Comparison of ENCODE assay signal across 28 mouse cellular contexts in the genomic region with DNA sequence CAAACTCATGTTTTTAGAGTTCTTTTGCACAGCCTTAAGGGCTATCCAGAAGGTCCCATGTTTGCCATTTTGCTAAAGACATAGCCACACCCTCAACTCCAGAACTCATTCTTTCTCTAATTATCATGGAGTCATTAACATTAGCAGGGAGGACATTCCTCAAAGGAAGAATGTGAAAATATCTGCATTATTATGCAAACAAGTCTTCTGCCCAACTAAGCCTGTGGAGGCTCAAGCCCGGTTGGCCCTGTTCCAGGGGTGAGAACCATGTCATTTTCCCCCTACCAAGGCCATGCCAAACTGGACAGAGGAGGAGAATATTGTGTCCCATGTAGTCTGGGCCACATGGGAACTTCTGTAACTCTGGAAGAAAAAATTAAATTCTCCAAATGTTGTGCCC.
DNase-seq lines count a peak whose midpoint lies in the region; ATAC-seq and TF ChIP-seq lines count a peak whose summit lies in the region.
"Had no signal": no experiment of that assay in that cellular context is flagged by ENCODE, and none has a peak within 500 bp of the region (broad histone marks: within the 10 kb centered on the region; RNA-seq: fewer than 3 reads in every experiment).

No protein-coding gene starts in this region.

- H3K27ac ChIP-seq in forebrain, embryonic 14.5 days (ENCODE audit: low read depth, low read length): no peak overlapping the region
- H3K27ac ChIP-seq: embryonic facial prominence, embryonic 13.5 days; embryonic facial prominence, embryonic 15.5 days; forebrain, embryonic 10.5 days; forebrain, embryonic 12.5 days; forebrain, embryonic 15.5 days had no signal

- H3K9me3 ChIP-seq in E14TG2a.4 (ENCODE audit: low read length): peaks cover 24% of the 10 kb centered on the region
- H3K9me3 ChIP-seq in forebrain, embryonic 14.5 days (replicated peaks; ENCODE audit: control insufficient read depth, low read length): no peaks in the 10 kb centered on the region
- H3K9me3 ChIP-seq: embryonic facial prominence, embryonic 13.5 days; embryonic facial prominence, embryonic 15.5 days; forebrain, embryonic 10.5 days; forebrain, embryonic 12.5 days; forebrain, embryonic 15.5 days; G1E had no signal

- H3K4me2 ChIP-seq in forebrain, embryonic 14.5 days (ENCODE audit: low read length): no peak overlapping the region
- H3K4me2 ChIP-seq: embryonic facial prominence, embryonic 13.5 days; embryonic facial prominence, embryonic 15.5 days; forebrain, embryonic 12.5 days; forebrain, embryonic 15.5 days had no signal

- 0 out of 2 replicates have a peak overlapping the region, but pooled peaks have one; percentile 14 for H3K4me3 ChIP-seq in E14TG2a.4 (replicated peaks; ENCODE audit: low read length)
- H3K4me3 ChIP-seq in forebrain, embryonic 14.5 days (ENCODE audit: low read depth, low read length): no peak overlapping the region
- H3K4me3 ChIP-seq: embryonic facial prominence, embryonic 13.5 days; embryonic facial prominence, embryonic 15.5 days; erythroblast, embryonic 14.5 days; forebrain, embryonic 10.5 days; forebrain, embryonic 12.5 days; forebrain, embryonic 15.5 days had no signal

- TF ChIP-seq CTCF in E14TG2a.4 (conservative IDR thresholded peaks at IDR 0.05; ENCODE audit: low read length): no peak

- H3K27me3 ChIP-seq in E14TG2a.4 (ENCODE audit: insufficient read depth, low read length): no peaks in the 10 kb centered on the region
- no peaks in the 10 kb centered on the region for H3K27me3 ChIP-seq in forebrain, embryonic 14.5 days (replicated peaks; ENCODE audit: control insufficient read depth, insufficient read depth, low read length)
- H3K27me3 ChIP-seq: CH12.LX; embryonic facial prominence, embryonic 13.5 days; embryonic facial prominence, embryonic 15.5 days; forebrain, embryonic 12.5 days; forebrain, embryonic 15.5 days had no signal

- no peak for ATAC-seq in forebrain, embryonic 14.5 days
- ATAC-seq: CD4-positive, CD25-positive, alpha-beta regulatory T cell, adult 4 months; forebrain, embryonic 15.5 days; forebrain, postnatal 0 days had no signal

- H3K4me1 ChIP-seq in E14TG2a.4 (replicated peaks; ENCODE audit: low read depth, low read length): peaks cover 69% of the 10 kb centered on the region
- no peaks in the 10 kb centered on the region for H3K4me1 ChIP-seq in forebrain, embryonic 14.5 days (ENCODE audit: control insufficient read depth, insufficient read depth, low read length)
- H3K4me1 ChIP-seq: embryonic facial prominence, embryonic 13.5 days; embryonic facial prominence, embryonic 15.5 days; forebrain, embryonic 10.5 days; forebrain, embryonic 12.5 days; forebrain, embryonic 15.5 days had no signal

- 0 out of 2 replicates have a peak, but pooled peaks cover 4% of the 10 kb centered on the region for H3K36me3 ChIP-seq in E14TG2a.4 (ENCODE audit: insufficient read depth, low read length)
- no peaks in the 10 kb centered on the region for H3K36me3 ChIP-seq in forebrain, embryonic 14.5 days (ENCODE audit: control insufficient read depth, insufficient read depth, low read length)
- H3K36me3 ChIP-seq: embryonic facial prominence, embryonic 13.5 days; embryonic facial prominence, embryonic 15.5 days; forebrain, embryonic 10.5 days; forebrain, embryonic 12.5 days; forebrain, embryonic 15.5 days; G1E had no signal

- H3K9ac ChIP-seq in forebrain, embryonic 14.5 days (ENCODE audit: low read length): no peak overlapping the region
- H3K9ac ChIP-seq: embryonic facial prominence, embryonic 13.5 days; embryonic facial prominence, embryonic 15.5 days; forebrain, embryonic 12.5 days; forebrain, embryonic 15.5 days; forebrain, postnatal 0 days had no signal

- DNase-seq in ES-CJ7 (ENCODE audit: low read depth, low spot score): peak; percentile 54
- DNase-seq in Muller cell, postnatal 12 days (ENCODE audit: inconsistent ontology term): peak; percentile 67
- peak; percentile 57 for DNase-seq in ZHBTc4 (ENCODE audit: low read depth, low spot score)
- no peak for DNase-seq in forebrain, embryonic 14.5 days (ENCODE audit: low spot score)
- no peak for DNase-seq in urinary bladder, adult 2 months (ENCODE audit: low spot score)
- no peak for DNase-seq in lung, postnatal 25 days (ENCODE audit: low spot score)
- DNase-seq: adrenal gland, adult 2 months; adrenal gland, postnatal 10 days; adrenal gland, postnatal 25 days; B cell, adult 2 months; cerebellum, adult 11 months; cerebellum, adult 18-20 months; cerebellum, adult 8-10 months; cerebellum, adult 9-11 months; cerebellum, postnatal 14 days; cerebellum, postnatal 36 days; embryo, embryonic 11 days; forebrain, postnatal 0 days had no signal

- 65% methylated on average over 1 of the region's 1 CpGs for WGBS in forebrain, embryonic 14.5 days

Comparison
In these comparisons a context has a peak if more than half of its experiments do, and no peak if none do; other contexts are left out.
1. DNase-seq: peak in ES-CJ7 (single experiment), Muller cell, postnatal 12 days (single experiment) and ZHBTc4 (single experiment); none in forebrain, embryonic 14.5 days (single experiment), urinary bladder, adult 2 months (single experiment) and lung, postnatal 25 days (single experiment).